Mouse (Mus musculus) E14TG2a.4 (cell line): ENCODE results near the gene Crtac1.

Source experiments
- CTCF ChIP-seq: conservative IDR thresholded peaks from 2 replicates; pipeline ENCODE4 v1.5.1; 2014; ENCODE audit warnings: low read length
- NANOG ChIP-seq: IDR thresholded peaks from 2 replicates; pipeline ENCODE4 v1.6.1; 2014; ENCODE audit warnings: borderline replicate concordance, low read length, mixed read lengths
- POU5F1 ChIP-seq: IDR thresholded peaks from 2 replicates; pipeline ENCODE4 v1.6.1; 2014; ENCODE audit warnings: low read length, borderline replicate concordance

GRCm38 (mm10) chr19:42452539-42452938 lies 21.0 kb upstream of the Crtac1 start:
- TF ChIP-seq CTCF: no peak
- no peak for TF ChIP-seq NANOG
- no peak for TF ChIP-seq POU5F1
